ENCODE assay signal across 9 mouse cellular contexts in genomic region chr7:141924917-141925316, GRCm38 (mm10). TPM values are rescaled to one million over a fixed set of nuclear protein-coding genes. Genes with fewer than 3 reads are reported as not detected.
A peak's percentile ranks its signal among the peaks of the same experiment; 100 is the strongest.
DNase-seq lines count a peak whose midpoint lies in the region; ATAC-seq and TF ChIP-seq lines count a peak whose summit lies in the region.
"Had no signal": no experiment of that assay in that cellular context is flagged by ENCODE, and none has a peak within 500 bp of the region (broad histone marks: within the 10 kb centered on the region; RNA-seq: fewer than 3 reads in every experiment).

No protein-coding gene starts in this region.

- H3K9ac ChIP-seq in kidney, embryonic 16.5 days (replicated peaks; ENCODE audit: low read length) = no peak overlapping the region
- no peak overlapping the region for H3K9ac ChIP-seq in heart, postnatal 0 days (replicated peaks; ENCODE audit: low read depth, low read length)
- no peak overlapping the region for H3K9ac ChIP-seq in neural tube, embryonic 12.5 days

- ATAC-seq in kidney, embryonic 16.5 days (ENCODE audit: low FRiP score, low TSS enrichment) = no peak
- ATAC-seq in common myeloid progenitor, adult 5-6 weeks (replicated peaks; ENCODE audit: low read depth, poor library complexity, severe bottlenecking) = peak; percentile 63; the same call in 1 of the 2 replicates
- no peak for ATAC-seq in heart, postnatal 0 days (ENCODE audit: insufficient read depth, low read depth)
- ATAC-seq in neural tube, embryonic 12.5 days (ENCODE audit: low FRiP score, low read depth) = peak; percentile 68; the same call in 1 of the 2 replicates

- no peak overlapping the region for H3K4me2 ChIP-seq in kidney, embryonic 16.5 days (replicated peaks; ENCODE audit: low read depth, low read length)
- H3K4me2 ChIP-seq in heart, postnatal 0 days (ENCODE audit: low read depth, low read length) = no peak overlapping the region
- H3K4me2 ChIP-seq in neural tube, embryonic 12.5 days (replicated peaks) = no peak overlapping the region

- no peaks in the 10 kb centered on the region for H3K36me3 ChIP-seq in kidney, embryonic 16.5 days (ENCODE audit: insufficient read depth, low read length)
- no peaks in the 10 kb centered on the region for H3K36me3 ChIP-seq in heart, postnatal 0 days (replicated peaks; ENCODE audit: control insufficient read depth, insufficient read depth, low read length)
- no peaks in the 10 kb centered on the region for H3K36me3 ChIP-seq in limb, embryonic 10.5 days
- H3K36me3 ChIP-seq in neural tube, embryonic 12.5 days = no peaks in the 10 kb centered on the region

- WGBS in kidney, embryonic 16.5 days = 10% methylated on average over 7 of the region's 7 CpGs
- 7% methylated on average over 7 of the region's 7 CpGs for WGBS in heart, postnatal 0 days
- WGBS in limb, embryonic 10.5 days = 8% methylated on average over 7 of the region's 7 CpGs
- WGBS in neural tube, embryonic 12.5 days = 11% methylated on average over 7 of the region's 7 CpGs

- no peaks in the 10 kb centered on the region for H3K4me1 ChIP-seq in kidney, embryonic 16.5 days (ENCODE audit: insufficient read depth, low read length)
- H3K4me1 ChIP-seq in heart, postnatal 0 days (ENCODE audit: control insufficient read depth, insufficient read depth) = no peaks in the 10 kb centered on the region
- H3K4me1 ChIP-seq in limb, embryonic 10.5 days = no peaks in the 10 kb centered on the region
- 0 out of 2 replicates have a peak, but pooled peaks cover 2% of the 10 kb centered on the region for H3K4me1 ChIP-seq in neural tube, embryonic 12.5 days

- no peaks in the 10 kb centered on the region for H3K27me3 ChIP-seq in kidney, embryonic 16.5 days (ENCODE audit: insufficient read depth, low read length)
- H3K27me3 ChIP-seq in heart, postnatal 0 days (ENCODE audit: control insufficient read depth, insufficient read depth, low read length) = no peaks in the 10 kb centered on the region
- H3K27me3 ChIP-seq in limb, embryonic 10.5 days (ENCODE audit: low read depth, poor library complexity, severe bottlenecking) = no peaks in the 10 kb centered on the region
- no peaks in the 10 kb centered on the region for H3K27me3 ChIP-seq in neural tube, embryonic 12.5 days (replicated peaks)

- TF ChIP-seq EP300 in heart, postnatal 0 days (IDR thresholded peaks at IDR 0.05; ENCODE audit: low read depth) = no peak

- H3K4me3 ChIP-seq in kidney, embryonic 16.5 days (ENCODE audit: low read length) = no peak overlapping the region
- no peak overlapping the region for H3K4me3 ChIP-seq in heart, postnatal 0 days (ENCODE audit: low read depth, low read length)
- H3K4me3 ChIP-seq in limb, embryonic 10.5 days = no peak overlapping the region
- H3K4me3 ChIP-seq in neural tube, embryonic 12.5 days = no peak overlapping the region
- H3K4me3 ChIP-seq: megakaryocyte, embryonic 14.5 days had no signal

- H3K27ac ChIP-seq in kidney, embryonic 16.5 days (ENCODE audit: low read length) = no peak overlapping the region
- H3K27ac ChIP-seq in heart, postnatal 0 days (ENCODE audit: low read depth) = no peak overlapping the region
- H3K27ac ChIP-seq in limb, embryonic 10.5 days = no peak overlapping the region
- H3K27ac ChIP-seq in neural tube, embryonic 12.5 days = no peak overlapping the region

- no peaks in the 10 kb centered on the region for H3K9me3 ChIP-seq in kidney, embryonic 16.5 days (ENCODE audit: low read length)
- no peaks in the 10 kb centered on the region for H3K9me3 ChIP-seq in heart, postnatal 0 days (replicated peaks; ENCODE audit: control insufficient read depth, low read length)
- H3K9me3 ChIP-seq in limb, embryonic 10.5 days (replicated peaks) = no peaks in the 10 kb centered on the region
- H3K9me3 ChIP-seq in neural tube, embryonic 12.5 days = no peaks in the 10 kb centered on the region

- TF ChIP-seq CTCF in heart, postnatal 0 days (IDR thresholded peaks at IDR 0.05; ENCODE audit: low read depth) = peak; percentile 77

- DNase-seq in kidney, adult 9 months = peak; percentile 35
- DNase-seq in adrenal gland, adult (ENCODE audit: inconsistent age in 2 of 2, low spot score in 1 of 2) = peak; percentile 61 to 87
- DNase-seq in heart, postnatal 0 days (ENCODE audit: low spot score) = peak; percentile 25
- DNase-seq in limb, embryonic 10.5 days (ENCODE audit: low spot score) = peak; percentile 91
- peak; percentile 60 for DNase-seq in testis, postnatal 14 days (ENCODE audit: low spot score)

RNA-seq across cellular contexts. Expression of gene Tollip, which starts 6.6 kb away (rescaled TPM):
- polyA plus RNA-seq in kidney, embryonic 16.5 days (2015; fragmentation: Nextera tagmentation; extraction: Ambion mirVana) = 52.6 and 53.3 TPM in 2 replicates
- 27.1 and 30.4 TPM in 2 replicates for total RNA-seq in common myeloid progenitor, adult 5-6 weeks (2017)
- total RNA-seq in heart, postnatal 0 days (2014; rRNA removed; ENCODE audit: low replicate concordance) = 60.0 and 70.3 TPM in 2 replicates
- polyA plus RNA-seq in heart, postnatal 0 days (2015; fragmentation: Nextera tagmentation; extraction: Ambion mirVana) = 28.1 and 30.8 TPM in 2 replicates
- polyA plus RNA-seq in limb, embryonic 10.5 days (2016; fragmentation: Nextera tagmentation; extraction: Ambion mirVana) = 41.1 and 45.7 TPM in 2 replicates
- polyA plus RNA-seq in neural tube, embryonic 12.5 days (2016; fragmentation: Nextera tagmentation; extraction: Ambion mirVana) = 70.1 and 74.1 TPM in 2 replicates

RNA-seq across cellular contexts. Expression of gene Brsk2, which starts 24.6 kb away (rescaled TPM):
- polyA plus RNA-seq in kidney, embryonic 16.5 days (2015; fragmentation: Nextera tagmentation; extraction: Ambion mirVana) = 0.61 and 0.85 TPM in 2 replicates
- total RNA-seq in common myeloid progenitor, adult 5-6 weeks (2017) = not detected in 2 replicates
- not detected in 2 replicates for total RNA-seq in heart, postnatal 0 days (2014; rRNA removed; ENCODE audit: low replicate concordance)
- 0.30 and 0.37 TPM in 2 replicates for polyA plus RNA-seq in heart, postnatal 0 days (2015; fragmentation: Nextera tagmentation; extraction: Ambion mirVana)
- 0.43 and 0.64 TPM in 2 replicates for polyA plus RNA-seq in limb, embryonic 10.5 days (2016; fragmentation: Nextera tagmentation; extraction: Ambion mirVana)
- polyA plus RNA-seq in neural tube, embryonic 12.5 days (2016; fragmentation: Nextera tagmentation; extraction: Ambion mirVana) = 21.0 and 21.2 TPM in 2 replicates

Comparison
In these comparisons a context has a peak if more than half of its experiments do, and no peak if none do; other contexts are left out.
1. DNase-seq: peak in every context shown above with its lines; median percentile 91 in limb, embryonic 10.5 days; 74 in adrenal gland, adult; 60 in testis, postnatal 14 days; 35 in kidney, adult 9 months; 25 in heart, postnatal 0 days.
2. ATAC-seq: peak in common myeloid progenitor, adult 5-6 weeks (single experiment) and neural tube, embryonic 12.5 days (single experiment); none in kidney, embryonic 16.5 days (single experiment) and heart, postnatal 0 days (single experiment).
3. RNA of gene Brsk2, which starts 24.6 kb away (polyA plus RNA-seq): 21.0 to 21.2 TPM in neural tube, embryonic 12.5 days; 0.43 to 0.64 TPM in limb, embryonic 10.5 days, 0.61 to 0.85 TPM in kidney, embryonic 16.5 days and 0.30 to 0.37 TPM in heart, postnatal 0 days; every median in the first group is over 10 times any median in the second.